Mouse (Mus musculus) hindbrain, embryonic 15.5 days (tissue): ENCODE data around the gene Gm20481. TPM values are rescaled to one million over a fixed set of nuclear protein-coding genes. Genes with fewer than 3 reads are reported as not detected.
"Not testable (repeated sequence)": the region's sequence is repeated elsewhere in the genome, so short reads cannot be mapped to it uniquely, and the experiment has no call there.

Experiments used
- ATAC-seq: fragments of 200-750 bp; cut with Nextera tagmentation; 2 replicates; pipeline ENCODE4 v1.8.0; 2017; ENCODE audit warnings: low read depth, moderate number of reproducible peaks, moderate TSS enrichment; ENCODE audit not compliant: low FRiP score
- H3K27ac ChIP-seq: fragments of 300-500 bp; sonication (generic); replicated peaks from 2 replicates; pipeline ENCODE4 v1.5.1; 2015; ENCODE audit warnings: mild to moderate bottlenecking, inconsistent platforms
- H3K27me3 ChIP-seq: fragments of 300-500 bp; sonication (generic); 2 replicates; pipeline ENCODE4 v1.6.1; 2015; ENCODE audit warnings: control low read depth, inconsistent platforms
- H3K36me3 ChIP-seq: fragments of 300-500 bp; sonication (generic); 2 replicates; pipeline ENCODE4 v1.6.1; 2015; ENCODE audit warnings: control low read depth, inconsistent platforms
- H3K4me1 ChIP-seq: fragments of 300-500 bp; sonication (generic); replicated peaks from 2 replicates; pipeline ENCODE4 v1.6.1; 2015; ENCODE audit warnings: control low read depth, inconsistent platforms
- H3K4me2 ChIP-seq: fragments of 300-500 bp; sonication (generic); 2 replicates; pipeline ENCODE4 v1.6.1; 2015; ENCODE audit warnings: moderate library complexity, mild to moderate bottlenecking, inconsistent platforms
- H3K4me3 ChIP-seq: fragments of 300-500 bp; sonication (generic); 2 replicates; pipeline ENCODE4 v1.5.1; 2015; ENCODE audit warnings: mild to moderate bottlenecking, inconsistent platforms
- H3K9ac ChIP-seq: fragments of 300-500 bp; sonication (generic); 2 replicates; pipeline ENCODE4 v1.6.1; 2015; ENCODE audit warnings: inconsistent platforms
- H3K9me3 ChIP-seq: fragments of 300-500 bp; sonication (generic); 2 replicates; pipeline ENCODE4 v1.6.1; 2016; ENCODE audit warnings: control low read depth, inconsistent platforms
- WGBS: fragments of 180-500 bp; shearing (Covaris S2); methylation state at CpG from one replicate; pipeline ENCODE4 v1.1.7; 2015; 5-methylcytosine and 5-hydroxymethylcytosine counted together
- polyA plus RNA-seq: library from polyadenylated mRNA; unstranded; fragments of >200 nt; fragmentation: Nextera tagmentation; extraction: Ambion mirVana; gene quantifications from 2 replicates; pipeline ENCODE4 v1.2.1, GENCODE M21; 2015

Gm20481 gene
- polyA plus RNA-seq, 1 experiment from 2014 or later = not detected

DNA sequence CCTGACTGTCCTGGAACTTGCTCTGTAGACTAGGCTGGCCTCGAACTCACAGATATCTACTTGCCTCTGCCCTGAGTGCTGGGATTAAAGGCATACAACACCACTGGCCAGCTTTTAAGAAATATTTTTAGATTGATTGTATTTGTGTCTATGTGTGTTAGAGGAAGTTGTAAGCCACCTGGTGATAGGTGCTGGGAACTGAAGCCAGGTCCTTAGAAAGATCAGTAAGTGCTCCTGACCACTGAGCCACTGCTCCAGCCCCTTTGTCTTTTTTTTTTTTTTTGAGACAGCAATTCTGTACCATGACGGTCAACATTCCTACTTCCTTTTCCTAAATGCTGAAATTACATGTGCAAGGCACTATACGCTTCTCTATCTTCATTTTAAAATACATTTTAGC is 16.5 kb upstream of the Gm20481 start:
- H3K4me2 ChIP-seq = no peak overlapping the region
- H3K36me3 ChIP-seq = peaks cover 15% of the 10 kb centered on the region
- H3K4me3 ChIP-seq = peak overlapping the region; percentile 70
- H3K9ac ChIP-seq = no peak overlapping the region
- H3K9me3 ChIP-seq = no peaks in the 10 kb centered on the region
- 84% methylated on average over 3 of the region's 3 CpGs for WGBS
- H3K27ac ChIP-seq = no peak overlapping the region; the same call in 1 of the 2 replicates
- ATAC-seq = no peak
- H3K27me3 ChIP-seq = peaks cover 13% of the 10 kb centered on the region
- peaks cover 19% of the 10 kb centered on the region for H3K4me1 ChIP-seq

DNA sequence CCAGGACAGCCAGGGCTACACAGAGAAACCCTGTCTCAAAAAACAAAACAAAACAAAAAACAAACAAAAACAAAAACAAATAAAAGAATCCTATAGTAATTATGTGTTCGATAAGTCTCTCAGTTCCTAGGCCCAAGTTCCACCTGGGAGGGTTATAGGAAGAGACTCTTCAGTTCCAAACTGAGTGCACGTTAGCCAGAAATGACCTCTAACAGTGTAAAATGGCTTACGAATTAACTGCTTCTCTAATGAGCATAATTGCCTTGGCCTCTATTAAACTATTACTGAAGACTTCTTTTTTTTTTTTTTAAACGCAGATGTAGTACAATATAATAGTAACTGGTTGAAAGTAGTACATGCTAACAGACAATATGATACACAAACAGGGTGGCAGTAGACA is 15.8 kb upstream of the Gm20481 start:
- Histone ChIP-seq H3K27me3 (peaks cover 13% of the 10 kb centered on the region), H3K9me3 (no peaks in the 10 kb centered on the region), H3K4me2 (no peak overlapping the region), H3K36me3 (peaks cover 15% of the 10 kb centered on the region), H3K9ac (no peak overlapping the region), H3K27ac (no peak overlapping the region), H3K4me1 (peaks cover 19% of the 10 kb centered on the region), H3K4me3 (no peak overlapping the region)
- ATAC-seq = no peak
- 90% methylated on average over 4 of the region's 4 CpGs for WGBS

DNA sequence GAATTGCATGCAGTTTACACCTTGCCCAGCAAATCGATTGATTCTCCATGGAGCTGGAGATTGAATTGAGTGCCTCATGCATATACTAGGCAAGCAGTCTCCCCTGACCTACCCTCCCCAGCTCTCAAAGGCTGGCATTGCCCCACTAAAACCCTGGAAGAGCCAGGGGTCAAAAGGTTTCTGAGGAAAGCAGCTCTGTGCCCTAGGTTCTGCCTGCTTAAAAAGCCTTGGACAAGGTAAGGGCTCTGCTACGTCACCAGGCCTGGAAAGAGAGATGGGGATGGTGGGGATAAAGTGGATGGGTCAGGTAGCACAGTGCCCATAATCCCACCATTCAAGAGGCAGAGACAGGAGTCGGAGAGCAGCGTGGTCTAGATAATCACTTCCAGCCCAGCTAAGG is 14.9 kb upstream of the Gm20481 start:
- no peak for ATAC-seq
- Histone ChIP-seq H3K4me2 (no peak overlapping the region), H3K36me3 (peaks cover 10% of the 10 kb centered on the region), H3K27ac (no peak overlapping the region), H3K9ac (0 out of 2 replicates have a peak overlapping the region, but pooled peaks have one; percentile 5), H3K27me3 (peaks cover 19% of the 10 kb centered on the region), H3K4me3 (no peak overlapping the region), H3K4me1 (peaks cover 20% of the 10 kb centered on the region), H3K9me3 (no peaks in the 10 kb centered on the region)
- 75% methylated on average over 4 of the region's 4 CpGs for WGBS

DNA sequence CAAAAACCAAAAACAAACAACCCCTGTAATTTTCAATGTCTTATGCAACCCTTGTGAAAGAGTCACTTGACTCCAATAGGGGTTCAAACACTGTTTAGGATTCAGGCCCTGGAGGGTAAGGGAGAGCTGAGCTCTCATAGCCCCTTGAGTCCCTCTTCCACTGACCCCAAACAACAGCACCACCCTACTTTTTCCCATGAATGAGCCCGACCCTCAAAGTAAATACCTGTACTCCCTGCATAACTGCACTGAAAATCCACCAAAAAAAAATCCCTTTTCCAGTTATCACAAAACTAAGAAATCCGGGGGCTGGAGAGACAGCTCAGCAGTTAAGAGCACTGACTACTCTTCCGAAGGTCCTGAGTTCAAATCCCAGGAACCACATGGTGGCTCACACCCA is 13.8 kb upstream of the Gm20481 start:
- ATAC-seq = no peak
- Histone ChIP-seq H3K4me1 (peaks cover 10% of the 10 kb centered on the region), H3K4me2 (no peak overlapping the region), H3K9ac (no peak overlapping the region), H3K36me3 (no peaks in the 10 kb centered on the region), H3K27me3 (peaks cover 23% of the 10 kb centered on the region), H3K4me3 (no peak overlapping the region), H3K9me3 (no peaks in the 10 kb centered on the region), H3K27ac (no peak overlapping the region)
- WGBS = 82% methylated on average over 3 of the region's 3 CpGs

DNA sequence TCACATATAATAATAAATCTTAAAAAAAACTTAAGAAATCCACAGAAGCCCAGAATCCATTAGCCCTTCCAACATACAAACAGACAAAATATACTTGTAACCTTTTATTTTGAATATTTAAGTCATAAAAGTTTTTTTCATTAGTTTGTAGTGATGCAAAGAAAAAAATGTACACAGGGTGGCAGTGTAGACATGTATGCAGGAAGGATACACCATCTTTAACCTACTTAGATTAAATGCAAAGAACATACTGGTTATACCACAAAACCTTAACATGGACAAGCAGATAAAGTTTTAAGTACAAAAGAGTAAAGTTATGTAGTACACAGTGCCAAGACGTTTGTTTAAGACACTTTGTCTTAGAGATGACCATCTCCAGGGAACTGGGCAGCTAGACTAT is 13.4 kb upstream of the Gm20481 start:
- Histone ChIP-seq H3K4me1 (peaks cover 5% of the 10 kb centered on the region; the same call in 1 of the 2 replicates), H3K9ac (no peak overlapping the region), H3K4me3 (no peak overlapping the region), H3K4me2 (no peak overlapping the region), H3K36me3 (no peaks in the 10 kb centered on the region), H3K27ac (no peak overlapping the region), H3K27me3 (peaks cover 26% of the 10 kb centered on the region), H3K9me3 (no peaks in the 10 kb centered on the region)
- 60% methylated on average over 1 of the region's 1 CpGs for WGBS
- ATAC-seq = no peak

DNA sequence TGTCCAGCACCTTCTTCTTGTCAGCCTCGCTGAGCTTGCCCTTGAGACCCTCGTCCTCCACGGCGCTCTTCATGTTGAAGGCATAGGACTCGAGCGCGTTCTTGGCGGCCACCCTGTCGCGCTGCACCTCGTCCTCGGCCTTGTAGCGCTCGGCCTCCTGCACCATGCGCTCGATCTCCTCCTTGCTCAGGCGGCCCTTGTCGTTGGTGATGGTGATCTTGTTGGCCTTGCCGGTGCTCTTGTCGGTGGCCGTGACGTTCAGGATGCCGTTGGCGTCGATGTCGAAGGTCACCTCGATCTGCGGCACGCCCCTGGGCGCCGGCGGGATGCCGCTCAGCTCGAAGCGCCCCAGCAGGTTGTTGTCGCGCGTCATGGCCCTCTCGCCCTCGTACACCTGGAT is 12.4 kb upstream of the Gm20481 start:
- 27% methylated on average over 29 of the region's 40 CpGs for WGBS

DNA sequence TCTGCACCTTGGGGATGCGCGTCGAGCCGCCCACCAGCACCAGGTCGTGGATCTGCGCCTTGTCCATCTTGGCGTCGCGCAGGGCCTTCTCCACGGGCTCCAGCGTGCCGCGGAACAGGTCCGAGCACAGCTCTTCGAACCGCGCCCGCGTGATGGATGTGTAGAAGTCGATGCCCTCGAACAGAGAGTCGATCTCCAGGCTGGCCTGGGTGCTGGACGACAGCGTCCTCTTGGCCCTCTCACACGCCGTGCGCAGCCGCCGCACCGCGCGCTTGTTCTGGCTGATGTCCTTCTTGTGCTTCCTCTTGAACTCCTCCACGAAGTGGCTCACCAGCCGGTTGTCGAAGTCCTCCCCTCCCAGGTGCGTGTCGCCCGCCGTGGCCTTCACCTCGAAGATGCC is 11.7 kb upstream of the Gm20481 start:
- H3K4me1 ChIP-seq, H3K4me3 ChIP-seq, H3K27ac ChIP-seq, H3K9me3 ChIP-seq, ATAC-seq, H3K36me3 ChIP-seq, H3K4me2 ChIP-seq, H3K9ac ChIP-seq: not testable (repeated sequence)
- peaks cover 34% of the 10 kb centered on the region for H3K27me3 ChIP-seq
- WGBS = 28% methylated on average over 31 of the region's 40 CpGs

More for the DNA sequence above, 12.4 kb upstream of the Gm20481 start:
- not testable (repeated sequence) for H3K9ac ChIP-seq, H3K36me3 ChIP-seq, H3K4me1 ChIP-seq, H3K9me3 ChIP-seq, H3K4me2 ChIP-seq, H3K4me3 ChIP-seq, H3K27ac ChIP-seq, ATAC-seq
- peaks cover 31% of the 10 kb centered on the region for H3K27me3 ChIP-seq

DNA sequence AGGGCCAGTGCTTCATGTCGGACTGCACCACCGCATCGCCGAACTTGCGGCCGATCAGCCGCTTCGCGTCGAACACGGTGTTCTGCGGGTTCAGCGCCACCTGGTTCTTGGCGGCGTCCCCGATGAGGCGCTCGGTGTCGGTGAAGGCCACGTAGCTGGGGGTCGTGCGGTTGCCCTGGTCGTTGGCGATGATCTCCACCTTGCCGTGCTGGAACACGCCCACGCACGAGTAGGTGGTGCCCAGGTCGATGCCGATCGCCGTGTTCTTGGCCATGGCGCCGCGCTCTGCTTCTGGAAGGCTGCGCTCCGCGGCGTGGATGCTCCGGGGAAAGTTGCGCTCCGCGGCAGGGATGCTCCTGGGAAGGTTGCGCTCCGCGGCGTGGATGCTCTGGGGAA is 11.0 kb upstream of the Gm20481 start:
- not testable (repeated sequence) for ATAC-seq

DNA sequence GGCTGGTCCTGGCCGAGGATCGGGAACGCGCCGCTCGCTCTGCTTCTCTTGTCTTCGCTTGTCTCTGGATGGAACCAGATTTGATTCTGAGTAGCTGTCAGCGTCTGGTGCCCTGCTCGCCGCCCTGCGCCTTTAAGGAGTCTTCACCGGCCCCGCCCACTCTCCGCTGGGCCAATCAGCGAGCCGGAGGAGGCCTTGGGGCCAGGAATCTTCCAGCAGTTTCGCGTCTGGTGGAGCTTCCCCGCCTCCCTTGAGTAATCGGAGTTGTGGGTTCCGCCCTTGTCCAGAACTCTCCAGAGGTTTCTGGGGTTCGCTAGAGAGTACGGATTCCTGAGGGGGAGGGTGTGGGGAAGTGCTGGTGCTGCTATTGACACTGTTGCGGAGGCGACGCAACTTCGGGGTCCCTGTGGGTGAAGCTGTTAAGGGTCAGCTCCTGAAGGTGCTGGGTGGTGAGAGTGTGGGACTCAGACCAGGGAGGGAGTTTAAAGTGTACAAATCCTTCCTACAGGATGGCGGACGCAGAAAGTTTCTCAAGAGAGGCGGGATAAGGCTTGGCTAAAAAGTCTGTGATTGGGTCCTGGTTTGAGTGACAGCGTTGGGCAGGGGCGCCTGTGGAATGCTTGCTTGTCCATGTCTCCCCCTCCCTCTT is 10.5 kb upstream of the Gm20481 start, which contains the start of gene Hspa1b:
Hspa1b (minus strand) TSS at position 109 of the 649 bp plus-strand sequence.
- 0% methylated on average over 29 of the region's 32 CpGs for WGBS
- Histone ChIP-seq H3K4me2 (peak within 1 kb of the TSS; percentile 89), H3K27me3 (peaks cover 36% of the 10 kb centered on the region), H3K27ac (peak within 1 kb of the TSS; percentile 85), H3K4me3 (peak within 1 kb of the TSS; percentile 48), H3K9ac (peak within 1 kb of the TSS; percentile 33; the same call in 1 of the 2 replicates)
- not testable (repeated sequence) for H3K4me1 ChIP-seq, H3K36me3 ChIP-seq, H3K9me3 ChIP-seq
- peak; percentile 92 for ATAC-seq

More for the DNA sequence above, 11.0 kb upstream of the Gm20481 start:
- H3K4me1 ChIP-seq, H3K9ac ChIP-seq, H3K27ac ChIP-seq, H3K9me3 ChIP-seq, H3K36me3 ChIP-seq: not testable (repeated sequence)
- Histone ChIP-seq H3K4me3 (peak overlapping the region; percentile 48), H3K27me3 (peaks cover 36% of the 10 kb centered on the region), H3K4me2 (peak overlapping the region; percentile 89)
- WGBS = 0% methylated on average over 30 of the region's 47 CpGs

DNA sequence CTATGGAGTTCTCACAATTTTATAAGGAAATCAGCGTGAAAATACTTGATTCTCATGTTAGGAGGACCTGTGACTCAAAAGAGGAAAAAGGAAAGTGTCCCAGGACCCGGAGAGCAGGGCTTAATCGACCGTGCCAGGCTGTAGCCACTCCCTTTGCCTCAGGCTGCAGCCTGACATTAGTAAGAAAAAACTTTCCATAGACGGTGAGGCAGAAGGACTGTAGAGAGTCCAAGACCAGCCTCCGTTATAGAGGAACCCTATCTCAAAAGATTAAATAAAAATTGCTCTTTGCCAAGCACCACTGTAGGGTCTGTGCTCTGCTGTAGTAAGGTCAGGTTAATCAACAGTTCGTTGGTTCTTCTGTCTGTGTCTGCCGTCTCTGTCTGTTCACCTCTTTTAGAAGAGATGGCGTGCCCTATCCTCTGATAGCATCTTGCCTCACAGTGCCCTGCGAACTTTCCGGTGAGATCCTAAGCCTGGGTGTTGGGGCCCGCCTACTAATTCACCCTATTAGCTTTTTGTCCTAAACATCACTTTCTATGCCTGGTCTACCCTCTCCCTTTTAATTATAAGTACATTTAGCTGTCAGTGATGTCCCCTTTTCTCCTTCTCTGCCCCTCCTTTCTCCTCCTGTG is 9.7 kb upstream of the Gm20481 start:
- H3K4me3 ChIP-seq = peak overlapping the region; percentile 48
- H3K4me2 ChIP-seq = peak overlapping the region; percentile 89
- 0 out of 2 replicates have a peak, but pooled peaks cover 5% of the 10 kb centered on the region for H3K4me1 ChIP-seq
- WGBS = 16% methylated on average over 12 of the region's 12 CpGs
- peak overlapping the region; percentile 85 for H3K27ac ChIP-seq
- peaks cover 33% of the 10 kb centered on the region for H3K27me3 ChIP-seq
- no peaks in the 10 kb centered on the region for H3K36me3 ChIP-seq
- ATAC-seq = no peak
- H3K9ac ChIP-seq = peak overlapping the region; percentile 33; the same call in 1 of the 2 replicates
- no peaks in the 10 kb centered on the region for H3K9me3 ChIP-seq

DNA sequence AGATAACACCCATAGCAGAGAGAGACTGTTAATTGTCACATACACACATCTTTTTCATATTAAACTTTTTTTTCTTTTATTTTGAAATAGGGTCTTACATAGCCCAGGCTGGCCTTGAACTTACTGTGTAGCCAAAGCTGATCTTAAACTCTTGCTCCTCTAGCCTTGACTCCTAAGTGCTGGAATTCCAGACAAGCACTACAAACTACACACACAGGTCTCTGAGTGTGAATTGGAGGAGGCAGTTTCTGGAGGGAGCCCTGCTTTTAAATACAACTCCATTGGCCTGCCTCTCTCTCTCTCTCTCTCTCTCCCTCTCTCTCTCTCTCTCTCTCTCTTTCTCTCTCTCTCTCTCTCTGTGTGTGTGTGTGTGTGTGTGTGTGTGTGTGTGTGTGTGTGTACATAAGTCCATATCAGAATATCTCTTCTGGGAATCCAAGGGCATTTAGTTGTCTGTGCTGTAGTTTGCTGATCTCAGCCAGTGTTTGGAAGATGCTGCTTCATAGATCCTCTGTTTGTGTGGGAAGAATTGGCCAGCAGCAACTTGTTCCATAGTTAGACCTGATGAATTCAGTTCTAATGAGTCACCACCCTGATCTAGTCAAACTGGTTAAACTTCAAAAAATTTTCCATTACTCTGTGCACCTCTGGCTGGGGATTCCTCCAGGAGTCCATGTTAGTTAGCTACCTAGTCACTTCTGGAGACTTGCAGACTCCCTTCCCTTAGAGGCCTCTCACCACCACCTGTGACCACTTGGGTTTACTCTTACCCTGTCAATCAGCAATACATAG is 8.8 kb upstream of the Gm20481 start:
- Histone ChIP-seq H3K9me3 (no peaks in the 10 kb centered on the region), H3K4me2 (no peak overlapping the region), H3K27ac (no peak overlapping the region), H3K36me3 (no peaks in the 10 kb centered on the region), H3K4me3 (no peak overlapping the region), H3K4me1 (0 out of 2 replicates have a peak, but pooled peaks cover 5% of the 10 kb centered on the region), H3K27me3 (peaks cover 28% of the 10 kb centered on the region), H3K9ac (no peak overlapping the region)
- no peak for ATAC-seq

DNA sequence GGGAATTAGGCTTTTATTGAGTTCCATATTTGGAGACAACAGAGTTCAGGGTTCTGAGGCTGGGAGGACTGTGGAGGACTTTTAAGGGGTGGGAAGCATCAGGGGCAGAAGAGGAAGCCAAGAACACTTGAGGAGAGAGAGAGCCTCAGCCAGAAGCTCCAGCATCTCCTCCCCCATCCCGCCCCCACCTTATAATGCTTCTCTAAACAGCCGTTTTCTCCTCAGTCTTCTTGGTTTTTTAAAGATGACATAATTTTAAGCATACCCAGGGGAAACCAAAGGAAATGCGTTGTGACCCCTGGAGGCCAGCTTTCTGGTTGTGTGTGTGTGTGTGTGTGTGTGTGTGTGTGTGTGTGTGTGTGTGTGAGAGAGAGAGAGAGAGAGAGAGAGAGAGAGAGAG is 7.6 kb upstream of the Gm20481 start:
- 0 out of 2 replicates have a peak, but pooled peaks cover 5% of the 10 kb centered on the region for H3K4me1 ChIP-seq

More for the DNA sequence above, 7.6 kb upstream of the Gm20481 start:
- Histone ChIP-seq H3K4me2 (no peak overlapping the region), H3K27me3 (peaks cover 26% of the 10 kb centered on the region), H3K9ac (no peak overlapping the region), H3K9me3 (no peaks in the 10 kb centered on the region), H3K27ac (no peak overlapping the region), H3K4me3 (no peak overlapping the region), H3K36me3 (no peaks in the 10 kb centered on the region)
- 29% methylated on average over 3 of the region's 3 CpGs for WGBS
- no peak for ATAC-seq
